Mouse (Mus musculus) heart, postnatal 25 days (tissue): ENCODE results near the gene Zfp934. TPM values are rescaled to one million over a fixed set of nuclear protein-coding genes. Genes with fewer than 3 reads are reported as not detected.
"Not testable (repeated sequence)": the region's sequence is repeated elsewhere in the genome, so short reads cannot be mapped to it uniquely, and the experiment has no call there.

Source experiments
- DNase-seq: peaks from one replicate; pipeline ENCODE4 v3.0.0; 2022; ENCODE audit warnings: low spot score
- intact Hi-C: fragments of 180-260 bp; cut with DNase I; formaldehyde crosslinking; loops from one replicate; pipeline ENCODE4 v1.15.1; 2025
- microRNA-seq: library from miRNA; unstranded; fragments of <30 nt; microRNA quantifications from one replicate; pipeline ENCODE4 v1.2.0, GENCODE M21; 2022
- total RNA-seq, 2 experiments: library from RNA; stranded (reverse); gene quantifications; 2 replicates each; pipeline ENCODE4 v1.2.3; 2021

The Zfp934 gene
- total RNA-seq = 1 to 10 TPM; 3.7 to 5.2 TPM

DNA sequence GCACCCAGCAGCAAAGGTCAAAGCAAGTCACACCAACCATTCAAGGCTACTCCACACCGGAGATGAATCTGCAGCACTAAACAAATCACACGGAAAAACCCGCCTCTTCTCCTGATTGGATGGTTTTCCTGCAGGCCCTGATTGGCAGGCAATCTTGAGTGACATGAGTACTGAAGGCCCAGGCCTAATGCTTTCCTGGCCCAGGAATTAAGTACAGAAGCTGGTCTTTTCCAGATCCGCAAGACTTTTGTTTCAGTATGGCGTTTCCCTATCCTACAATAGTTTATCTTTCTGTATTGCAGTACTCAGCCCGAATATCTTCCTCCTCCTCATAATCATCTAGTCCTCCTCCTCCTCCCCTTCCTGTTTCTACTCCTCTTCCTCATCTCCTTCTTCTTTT, at the start of gene Zfp934:
Gene Zfp934, minus strand, starts transcription at position 101 of the 400 bp plus-strand sequence.
- DNase-seq, intact Hi-C loops: not testable (repeated sequence)

DNA sequence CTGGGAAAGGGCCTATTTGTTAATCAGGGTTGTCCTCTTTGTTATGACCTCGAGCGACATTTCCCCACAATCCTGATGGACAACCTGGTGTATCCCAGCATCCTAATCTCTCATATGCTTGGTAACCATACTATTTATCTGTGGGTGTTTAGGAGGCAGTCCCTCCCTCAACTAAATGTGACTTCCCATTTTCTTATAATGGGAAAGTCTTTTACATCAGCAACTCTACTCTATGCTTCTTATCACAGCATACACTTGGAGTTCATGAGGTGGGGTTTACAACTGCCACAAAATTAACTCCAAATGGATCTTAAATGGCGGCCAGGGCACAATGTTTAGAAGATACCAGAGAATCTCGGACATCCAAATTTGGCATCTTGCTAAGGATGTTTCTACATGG, 46.5 kb upstream of the Zfp934 start:
- DNase-seq, intact Hi-C loops: not testable (repeated sequence)

GRCm38 (mm10) chr13:62561696-62562095, 9.3 kb downstream of the Zfp934 start:
- DNase-seq, intact Hi-C loops: not testable (repeated sequence)

DNA sequence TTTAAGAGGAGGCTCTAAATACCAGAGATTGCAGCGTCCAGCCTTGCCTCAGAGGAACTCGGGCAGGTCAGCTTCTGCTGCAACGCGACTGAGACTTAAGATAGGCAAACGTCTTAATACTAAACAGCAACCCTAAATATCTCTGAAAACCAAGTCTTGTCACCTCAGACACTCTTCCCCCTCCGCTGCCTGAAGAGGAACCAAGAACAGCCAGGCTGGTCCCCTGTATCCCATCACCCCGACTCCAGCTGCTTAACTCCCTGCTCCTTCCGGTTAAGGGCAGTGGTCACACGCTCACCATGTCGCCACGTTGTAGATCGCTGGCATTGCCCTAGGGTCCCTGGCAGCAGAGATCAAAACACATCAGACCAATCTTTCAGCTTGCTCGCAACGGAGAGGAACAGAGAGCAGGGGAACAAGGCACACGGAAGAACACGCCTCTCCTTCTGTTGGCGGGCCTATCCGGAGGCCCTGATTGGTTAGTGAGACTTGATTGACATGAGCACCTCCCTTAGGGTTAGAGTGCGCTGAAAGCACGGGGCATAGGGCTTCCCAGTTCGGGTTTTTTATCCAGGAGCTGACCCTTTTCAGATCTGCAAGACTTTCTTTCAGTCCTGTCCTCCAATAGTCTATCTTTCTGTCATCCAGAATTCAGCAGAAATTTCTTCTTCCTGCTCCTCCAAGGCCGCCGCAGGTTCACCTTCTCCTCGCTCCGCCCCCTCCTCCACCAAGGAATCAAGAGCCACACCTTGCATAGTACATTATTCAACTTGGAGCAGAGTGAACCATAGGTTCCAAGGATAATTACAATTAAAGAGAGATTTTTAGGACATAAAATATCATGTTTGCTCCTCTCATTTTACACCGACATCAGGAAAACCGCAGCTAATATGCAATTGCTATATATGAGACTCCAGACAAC, 12.5 kb downstream of the Zfp934 start, which contains the start of gene Zfp935:
Gene Zfp935, minus strand, starts transcription at position 323 of the 922 bp plus-strand sequence.
- intact Hi-C loops = not testable (repeated sequence)
- DNase-seq = peak; percentile 66

DNA sequence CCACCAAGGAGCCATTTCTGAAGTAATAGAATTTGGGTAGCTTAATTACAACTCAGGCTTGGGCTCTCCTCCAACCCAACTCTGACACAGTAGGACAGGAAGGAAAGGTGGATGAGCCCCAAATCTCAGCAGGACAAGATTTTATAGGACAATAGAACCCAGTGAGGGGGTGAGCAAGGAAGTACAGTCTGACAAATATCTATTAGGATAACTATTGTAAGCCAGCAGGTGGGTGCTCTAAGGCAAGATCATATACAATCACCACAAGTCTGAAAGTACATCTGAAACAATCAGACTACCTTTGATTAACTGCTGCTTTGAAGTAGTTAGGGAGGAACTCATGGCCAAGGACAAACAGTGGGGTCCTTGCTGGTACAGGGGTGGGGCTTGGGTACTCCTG, 40.9 kb downstream of the Zfp934 start:
- intact Hi-C loops, DNase-seq: not testable (repeated sequence)

- DNase-seq, intact Hi-C loops: not testable (repeated sequence)
Observed at GRCm38 (mm10) chr13:62510641-62511420, 60.2 kb downstream of the Zfp934 start.

GRCm38 (mm10) chr13:62472661-62473060, 98.3 kb downstream of the Zfp934 start:
- intact Hi-C loops, DNase-seq: not testable (repeated sequence)

DNA sequence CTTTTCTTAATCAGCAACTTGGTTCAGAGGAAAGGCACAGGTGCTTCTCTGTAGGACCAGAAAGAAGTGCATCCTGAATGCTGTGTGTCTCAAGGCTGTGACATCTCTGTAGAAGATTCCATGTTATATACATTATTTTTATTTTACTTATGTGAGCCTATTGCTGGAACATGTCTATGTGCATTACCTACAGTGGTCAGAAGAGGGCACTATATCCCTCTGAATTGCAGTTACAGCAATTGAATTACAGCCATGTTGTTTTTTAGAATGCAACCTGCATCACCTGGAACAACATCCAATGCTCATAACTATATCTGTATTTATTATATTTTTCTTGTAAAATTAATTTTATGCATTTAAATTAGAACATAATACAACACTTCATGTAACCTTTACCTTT, 101.1 kb downstream of the Zfp934 start:
- DNase-seq = not testable (repeated sequence)
- intact Hi-C loops = loop anchor here (10.0 kb wide), 2 partner anchors 155 to 885 kb away; partner anchors contain the start of gene 6720489N17Rik

- intact Hi-C loops = loop anchor here (10.0 kb wide), 2 partner anchors 158 to 888 kb away; partner anchors contain the start of gene 6720489N17Rik
Observed at GRCm38 (mm10) chr13:62466424-62467334, 104.3 kb downstream of the Zfp934 start, which contains the start of gene Gm49359. Gm49359 (minus strand) TSS chr13:62466832.

More at GRCm38 (mm10) chr13:62466424-62467334, 104.3 kb downstream of the Zfp934 start, which contains the start of gene Gm49359:
- DNase-seq = peak; percentile 79

Small RNAs within 50 kb of the gene (microRNA-seq; reads per million reads assigned to microRNA genes)
- not detected for gene Gm22256

Other genes with a start within 250 kb of the Zfp934 start
- gene Gm3604, start 188.0 kb downstream of the Zfp934 start, total RNA-seq = under 1 TPM; 0.47 to 0.53 TPM
- gene Gm49359, start 104.4 kb downstream of the Zfp934 start, total RNA-seq = 1 to 10 TPM; 5.1 to 7.5 TPM
- 1 to 10 TPM in 1 of 2 experiments, not detected in 1; 2.1 TPM for gene Zfp935, start 12.7 kb downstream of the Zfp934 start, total RNA-seq
- under 1 TPM; 0.88 to 0.89 TPM for gene 6720489N17Rik, start 53.0 kb upstream of the Zfp934 start, total RNA-seq
- 1 to 10 TPM; 2.6 to 3.0 TPM for gene Platr25, start 189.5 kb upstream of the Zfp934 start, total RNA-seq
- under 1 TPM; 0.55 to 0.98 TPM for gene Gm5141, start 214.6 kb upstream of the Zfp934 start, total RNA-seq